Mouse (Mus musculus) T-helper 1 cell (primary cell): ENCODE results near the gene Srsx.

ENCODE experiments used
- in situ Hi-C: fragments of 300-600 bp; cut with MboI, MseI; formaldehyde crosslinking; loops from one replicate; pipeline ENCODE4 v1.15.1; 2025; ENCODE audit warnings: high pct_unique_total_duplicates

Gene Srsx

GRCm38 (mm10) chrX:123222381-123222780, at the start of gene Srsx:
Srsx (minus strand) TSS chrX:123222481.
- in situ Hi-C loops, result loop anchor here (5.0 kb wide), 1 partner anchor 455 kb away; no protein-coding TSS in a partner anchor

- in situ Hi-C loops, result loop anchor here (25.0 kb wide), 2 partner anchors 160 to 665 kb away; no protein-coding TSS in a partner anchor
Measured at GRCm38 (mm10) chrX:123246807-123247206, 24.5 kb upstream of the Srsx start, which contains the start of gene Gm17577. Gm17577 (minus strand) TSS chrX:123246907.
